Mouse (Mus musculus) hindbrain, postnatal 0 days (tissue): ENCODE results near the gene Rassf6. TPM values are rescaled to one million over a fixed set of nuclear protein-coding genes. Genes with fewer than 3 reads are reported as not detected.

ENCODE experiments used
- ATAC-seq: fragments of 200-750 bp; cut with Nextera tagmentation; 2 replicates; pipeline ENCODE4 v1.8.0; 2017; ENCODE audit warnings: mild to moderate bottlenecking, moderate TSS enrichment, moderate library complexity
- DNase-seq: peaks from one replicate; pipeline ENCODE4 v3.0.0-alpha.2; 2015; ENCODE audit warnings: low spot score
- H3K27ac ChIP-seq: fragments of 300-500 bp; sonication (generic); 2 replicates; pipeline ENCODE4 v1.5.1; 2014; ENCODE audit warnings: mild to moderate bottlenecking
- H3K27me3 ChIP-seq: fragments of 300-500 bp; sonication (generic); 2 replicates; pipeline ENCODE4 v1.6.1; 2014; ENCODE audit warnings: low read length, mixed read lengths; ENCODE audit not compliant: insufficient read depth
- H3K36me3 ChIP-seq: fragments of 300-500 bp; sonication (generic); 2 replicates; pipeline ENCODE4 v1.6.1; 2014; ENCODE audit warnings: low read length, mixed read lengths; ENCODE audit not compliant: insufficient read depth
- H3K4me1 ChIP-seq: fragments of 300-500 bp; sonication (generic); 2 replicates; pipeline ENCODE4 v1.6.1; 2014; ENCODE audit warnings: antibody characterized with exemption, low read length, mixed read lengths; ENCODE audit not compliant: insufficient read depth
- H3K4me2 ChIP-seq: fragments of 300-500 bp; sonication (generic); 2 replicates; pipeline ENCODE4 v1.6.1; 2014; ENCODE audit warnings: low read depth, mild to moderate bottlenecking, low read length, moderate library complexity, mixed read lengths
- H3K4me3 ChIP-seq: fragments of 300-500 bp; sonication (generic); 2 replicates; pipeline ENCODE4 v1.5.1; 2014; ENCODE audit warnings: low read length
- H3K9ac ChIP-seq: fragments of 300-500 bp; sonication (generic); replicated peaks from 2 replicates; pipeline ENCODE4 v1.6.1; 2014; ENCODE audit warnings: mild to moderate bottlenecking, low read length, moderate library complexity, mixed read lengths
- H3K9me3 ChIP-seq: fragments of 300-500 bp; sonication (generic); 2 replicates; pipeline ENCODE4 v1.6.1; 2016; ENCODE audit warnings: low read length, mixed read lengths
- CTCF ChIP-seq: IDR thresholded peaks from 2 replicates; pipeline ENCODE4 v1.5.1; 2016; ENCODE audit warnings: antibody characterized with exemption, control low read depth, low read depth
- WGBS: fragments of 180-500 bp; shearing (Covaris S2); extraction: QIAGEN DNeasy Blood & Tissue Kit; methylation state at CpG from one replicate; pipeline ENCODE4 v1.1.7; 2014; 5-methylcytosine and 5-hydroxymethylcytosine counted together
- polyA plus RNA-seq: library from polyadenylated mRNA; unstranded; fragments of >200 nt; fragmentation: Nextera tagmentation; extraction: Ambion mirVana; gene quantifications from 2 replicates; pipeline ENCODE4 v1.2.1, GENCODE M21; 2015
- total RNA-seq: library from RNA; depleted of rRNA; stranded (reverse); fragments of >200 nt; gene quantifications from 2 replicates; pipeline ENCODE4 v1.2.3, GENCODE M21; 2014; rRNA removed

The Rassf6 gene
- total and polyA plus RNA-seq, 2 experiments from 2014 or later: 1.4 to 2.8 TPM

DNA sequence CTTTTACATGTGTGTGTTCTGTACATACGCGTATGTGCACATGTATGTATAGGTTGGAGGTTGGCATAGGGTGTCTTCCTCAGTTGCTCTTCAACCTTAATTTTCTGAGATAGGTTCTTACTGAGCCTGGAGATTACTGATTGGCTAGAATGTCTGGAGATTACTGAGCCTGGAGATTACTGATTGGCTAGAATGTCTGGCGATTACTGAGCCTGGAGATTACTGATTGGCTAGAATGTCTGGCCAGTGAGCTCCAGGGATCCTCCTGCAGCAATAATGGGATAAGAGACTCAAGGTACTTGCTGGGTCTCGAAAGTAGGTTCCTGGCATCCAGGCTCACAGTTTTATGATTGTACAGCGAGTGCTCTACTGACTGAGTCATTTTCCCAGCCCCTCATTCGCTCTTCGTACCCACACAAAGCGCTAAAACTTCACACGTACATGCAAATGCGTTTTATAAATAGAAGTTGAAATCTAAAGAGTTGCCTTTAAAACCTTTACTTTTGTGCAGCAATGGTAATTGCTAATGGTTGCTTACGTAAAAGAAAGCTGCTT, 78.7 kb downstream of the Rassf6 start:
- H3K36me3 ChIP-seq: no peaks in the 10 kb centered on the region
- no peak overlapping the region for H3K4me3 ChIP-seq
- no peaks in the 10 kb centered on the region for H3K9me3 ChIP-seq
- DNase-seq (no peak), ATAC-seq (no peak)
- WGBS: 93% methylated on average over 11 of the region's 11 CpGs
- no peaks in the 10 kb centered on the region for H3K4me1 ChIP-seq
- no peak overlapping the region for H3K9ac ChIP-seq
- H3K4me2 ChIP-seq: no peak overlapping the region
- no peak for TF ChIP-seq CTCF
- H3K27ac ChIP-seq: no peak overlapping the region
- H3K27me3 ChIP-seq: no peaks in the 10 kb centered on the region

DNA sequence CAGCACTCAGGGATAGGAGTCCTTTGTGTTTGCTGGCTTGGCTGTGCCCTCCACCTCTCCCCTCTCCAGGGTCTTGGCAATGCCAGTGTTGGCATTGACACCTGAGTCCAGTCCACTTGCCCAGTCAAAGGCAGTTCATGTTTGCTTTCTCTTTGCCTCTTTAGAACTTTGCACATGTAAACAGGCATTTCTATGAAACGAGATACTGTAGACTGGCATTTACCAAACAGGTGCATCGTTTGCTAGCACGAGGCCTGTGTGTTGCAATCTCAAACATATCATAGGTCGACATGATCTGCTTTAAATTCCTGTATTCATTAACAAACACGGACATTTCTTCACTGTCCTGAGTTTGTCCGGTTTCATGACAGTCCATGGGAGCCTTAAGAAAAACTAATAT, 79.7 kb downstream of the Rassf6 start, which contains the start of gene 5830473C10Rik:
Gene 5830473C10Rik (plus strand): TSS at position 365 of the 400 bp plus-strand sequence.
- no peaks in the 10 kb centered on the region for H3K36me3 ChIP-seq
- H3K9ac ChIP-seq: no peak within 1 kb of the TSS
- 89% methylated on average over 6 of the region's 6 CpGs for WGBS
- H3K27ac ChIP-seq: no peak within 1 kb of the TSS
- H3K4me3 ChIP-seq: no peak within 1 kb of the TSS
- no peak within 1 kb of the TSS for H3K4me2 ChIP-seq
- no peaks in the 10 kb centered on the region for H3K4me1 ChIP-seq
- TF ChIP-seq CTCF: no peak
- DNase-seq: no peak
- H3K27me3 ChIP-seq: no peaks in the 10 kb centered on the region
- ATAC-seq: no peak
- no peaks in the 10 kb centered on the region for H3K9me3 ChIP-seq

DNA sequence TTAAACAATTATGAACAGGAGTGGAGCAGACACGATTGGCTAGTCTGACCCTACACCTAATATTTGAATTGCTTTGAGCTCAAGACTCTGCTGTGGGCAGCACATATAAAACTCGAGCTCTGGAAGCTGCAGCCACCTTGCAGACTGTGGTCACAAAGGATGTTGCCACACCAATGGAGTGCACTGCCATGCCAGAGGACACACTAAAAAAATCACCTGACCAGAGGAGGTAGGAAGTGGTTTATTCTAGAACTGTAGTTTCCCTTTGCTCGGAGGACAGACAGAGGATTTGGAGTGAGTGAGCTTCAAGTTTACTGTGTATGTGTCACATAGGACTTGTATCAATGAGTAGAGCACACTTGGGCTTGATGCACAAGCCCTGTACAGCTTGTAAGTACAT, 84.4 kb downstream of the Rassf6 start:
- no peaks in the 10 kb centered on the region for H3K27me3 ChIP-seq
- no peaks in the 10 kb centered on the region for H3K36me3 ChIP-seq
- H3K9me3 ChIP-seq: no peaks in the 10 kb centered on the region
- DNase-seq (no peak), ATAC-seq (no peak)
- no peak overlapping the region for H3K9ac ChIP-seq
- H3K27ac ChIP-seq: no peak overlapping the region
- TF ChIP-seq CTCF: no peak
- no peak overlapping the region for H3K4me3 ChIP-seq
- H3K4me1 ChIP-seq: no peaks in the 10 kb centered on the region
- WGBS: 83% methylated on average over 3 of the region's 3 CpGs
- no peak overlapping the region for H3K4me2 ChIP-seq

Other genes starting within 250 kb of the Rassf6 start
- gene Alb, start 179.8 kb downstream of the Rassf6 start, total RNA-seq: 0.21 TPM in 1 of 2 replicates, not detected in the other
- gene Alb, start 179.8 kb downstream of the Rassf6 start, polyA plus RNA-seq: not detected in 2 replicates
- gene Afp, start 149.9 kb downstream of the Rassf6 start, total RNA-seq: 0.99 TPM in 1 of 2 replicates, not detected in the other
- gene Afp, start 149.9 kb downstream of the Rassf6 start, polyA plus RNA-seq: 1.2 and 1.8 TPM in 2 replicates
- not detected in 2 replicates for gene Afm, start 121.7 kb downstream of the Rassf6 start, total RNA-seq
- not detected in 2 replicates for gene Afm, start 121.7 kb downstream of the Rassf6 start, polyA plus RNA-seq
- not detected in 2 replicates for gene 5830473C10Rik, start 79.5 kb downstream of the Rassf6 start, total RNA-seq
- gene 5830473C10Rik, start 79.5 kb downstream of the Rassf6 start, polyA plus RNA-seq: 0.15 and 0.24 TPM in 2 replicates
- gene Cxcl5, start 118.7 kb upstream of the Rassf6 start, total RNA-seq: not detected in 2 replicates
- gene Cxcl5, start 118.7 kb upstream of the Rassf6 start, polyA plus RNA-seq: 0.28 and 0.55 TPM in 2 replicates
- gene Ppbp, start 127.9 kb upstream of the Rassf6 start, total RNA-seq: 0.37 and 1.5 TPM in 2 replicates
- 0.49 and 0.61 TPM in 2 replicates for gene Ppbp, start 127.9 kb upstream of the Rassf6 start, polyA plus RNA-seq
- 20.3 and 32.5 TPM in 2 replicates for gene Pf4, start 131.8 kb upstream of the Rassf6 start, total RNA-seq
- 59.5 and 75.7 TPM in 2 replicates for gene Pf4, start 131.8 kb upstream of the Rassf6 start, polyA plus RNA-seq
- gene Cxcl3, start 145.4 kb upstream of the Rassf6 start, total RNA-seq: not detected in 2 replicates
- gene Cxcl3, start 145.4 kb upstream of the Rassf6 start, polyA plus RNA-seq: 0.24 and 0.29 TPM in 2 replicates
- gene Cxcl15, start 153.9 kb upstream of the Rassf6 start, total RNA-seq: not detected in 2 replicates
- not detected in 2 replicates for gene Cxcl15, start 153.9 kb upstream of the Rassf6 start, polyA plus RNA-seq